9 mouse cellular contexts compared by ENCODE assay signal in the genomic region with DNA sequence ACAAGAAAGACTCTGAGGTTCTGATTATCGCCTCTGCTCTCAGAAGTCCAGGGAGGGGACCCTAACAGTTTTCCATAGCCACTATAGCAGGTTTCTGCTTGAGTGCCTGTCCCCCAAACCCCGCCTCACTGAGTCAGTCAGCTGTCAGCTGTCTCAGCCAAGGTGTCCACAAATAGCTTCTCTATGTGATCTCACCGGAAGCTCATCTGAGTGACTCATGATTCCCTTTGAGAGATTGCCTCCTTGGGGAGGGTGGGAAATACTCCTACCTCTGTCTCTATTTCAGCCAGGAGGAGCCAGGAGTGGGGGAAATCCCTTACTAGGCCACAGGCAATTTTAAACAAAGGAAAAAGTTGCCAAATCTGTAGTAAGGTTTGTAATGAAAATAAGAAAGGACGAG.
DNase-seq lines count a peak whose midpoint lies in the region; ATAC-seq lines count a peak whose summit lies in the region.
"Had no signal": no experiment of that assay in that cellular context is flagged by ENCODE, and none has a peak within 500 bp of the region (broad histone marks: within the 10 kb centered on the region; RNA-seq: fewer than 3 reads in every experiment).

No protein-coding gene starts in this region.

- H3K9ac ChIP-seq in embryonic facial prominence, embryonic 14.5 days (ENCODE audit: low read depth, low read length): no peak overlapping the region
- H3K9ac ChIP-seq in stomach, embryonic 16.5 days (ENCODE audit: low read length): no peak overlapping the region
- H3K9ac ChIP-seq: stomach, embryonic 15.5 days had no signal

- peak; percentile 41 for DNase-seq in layer of hippocampus, adult 11-12 months (ENCODE audit: low spot score)
- no peak for DNase-seq in layer of hippocampus, postnatal 10 days (ENCODE audit: low spot score in 2 of 2)
- peak; percentile 86 for DNase-seq in Muller cell, postnatal 12 days (ENCODE audit: inconsistent ontology term)
- DNase-seq in embryonic facial prominence, embryonic 14.5 days (ENCODE audit: low spot score): peak; percentile 85
- peak; percentile 68 for DNase-seq in heart, postnatal 4 days
- no peak for DNase-seq in urinary bladder, postnatal 14 days (ENCODE audit: low spot score)
- DNase-seq in ovary, postnatal 14 days (ENCODE audit: low spot score): no peak

- no peaks in the 10 kb centered on the region for H3K27me3 ChIP-seq in embryonic facial prominence, embryonic 14.5 days (replicated peaks; ENCODE audit: control insufficient read depth, insufficient read depth, low read length)
- no peaks in the 10 kb centered on the region for H3K27me3 ChIP-seq in stomach, embryonic 16.5 days (ENCODE audit: control insufficient read depth, insufficient read depth, low read length)
- H3K27me3 ChIP-seq: stomach, embryonic 15.5 days had no signal

- 61% methylated on average over 4 of the region's 4 CpGs for WGBS in embryonic facial prominence, embryonic 14.5 days
- 55% methylated on average over 4 of the region's 4 CpGs for WGBS in stomach, embryonic 16.5 days

- no peaks in the 10 kb centered on the region; the same call in 1 of the 2 replicates for H3K4me1 ChIP-seq in embryonic facial prominence, embryonic 14.5 days (ENCODE audit: control insufficient read depth, insufficient read depth, low read length)
- H3K4me1 ChIP-seq in stomach, embryonic 16.5 days (ENCODE audit: control insufficient read depth, insufficient read depth, low read length): peaks cover 4% of the 10 kb centered on the region; the same call in 1 of the 2 replicates
- H3K4me1 ChIP-seq: stomach, embryonic 15.5 days had no signal

- no peak overlapping the region for H3K27ac ChIP-seq in embryonic facial prominence, embryonic 14.5 days (replicated peaks; ENCODE audit: low read depth, low read length)
- H3K27ac ChIP-seq in stomach, embryonic 16.5 days (ENCODE audit: low read length): no peak overlapping the region
- H3K27ac ChIP-seq: stomach, embryonic 15.5 days had no signal

- H3K36me3 ChIP-seq in embryonic facial prominence, embryonic 14.5 days (ENCODE audit: control insufficient read depth, insufficient read depth, low read length): no peaks in the 10 kb centered on the region
- H3K36me3 ChIP-seq in stomach, embryonic 16.5 days (ENCODE audit: control insufficient read depth, insufficient read depth, low read length): no peaks in the 10 kb centered on the region
- H3K36me3 ChIP-seq: stomach, embryonic 15.5 days had no signal

- 0 out of 2 replicates have a peak, but pooled peaks have one; percentile 62 for ATAC-seq in embryonic facial prominence, embryonic 14.5 days (ENCODE audit: low read depth)
- 0 out of 2 replicates have a peak, but pooled peaks have one; percentile 25 for ATAC-seq in stomach, embryonic 16.5 days (ENCODE audit: insufficient read depth, low FRiP score)

- no peaks in the 10 kb centered on the region for H3K9me3 ChIP-seq in embryonic facial prominence, embryonic 14.5 days (ENCODE audit: control insufficient read depth, low read length)
- no peaks in the 10 kb centered on the region for H3K9me3 ChIP-seq in stomach, embryonic 16.5 days (replicated peaks; ENCODE audit: control insufficient read depth, low read length)
- H3K9me3 ChIP-seq: stomach, embryonic 15.5 days had no signal

- H3K4me3 ChIP-seq in embryonic facial prominence, embryonic 14.5 days (ENCODE audit: low read depth, low read length): no peak overlapping the region
- no peak overlapping the region for H3K4me3 ChIP-seq in stomach, embryonic 16.5 days (replicated peaks; ENCODE audit: low read length)
- H3K4me3 ChIP-seq: stomach, embryonic 15.5 days had no signal

- H3K4me2 ChIP-seq in embryonic facial prominence, embryonic 14.5 days (ENCODE audit: low read depth, low read length): no peak overlapping the region
- H3K4me2 ChIP-seq in stomach, embryonic 16.5 days (ENCODE audit: low read depth, low read length): no peak overlapping the region
- H3K4me2 ChIP-seq: stomach, embryonic 15.5 days had no signal

Comparison
In these comparisons a context has a peak if more than half of its experiments do, and no peak if none do; other contexts are left out.
1. DNase-seq: peak in layer of hippocampus, adult 11-12 months (single experiment), Muller cell, postnatal 12 days (single experiment), embryonic facial prominence, embryonic 14.5 days (single experiment) and heart, postnatal 4 days (single experiment); none in layer of hippocampus, postnatal 10 days (0 of 2), urinary bladder, postnatal 14 days (single experiment) and ovary, postnatal 14 days (single experiment).